In the genomic region with DNA sequence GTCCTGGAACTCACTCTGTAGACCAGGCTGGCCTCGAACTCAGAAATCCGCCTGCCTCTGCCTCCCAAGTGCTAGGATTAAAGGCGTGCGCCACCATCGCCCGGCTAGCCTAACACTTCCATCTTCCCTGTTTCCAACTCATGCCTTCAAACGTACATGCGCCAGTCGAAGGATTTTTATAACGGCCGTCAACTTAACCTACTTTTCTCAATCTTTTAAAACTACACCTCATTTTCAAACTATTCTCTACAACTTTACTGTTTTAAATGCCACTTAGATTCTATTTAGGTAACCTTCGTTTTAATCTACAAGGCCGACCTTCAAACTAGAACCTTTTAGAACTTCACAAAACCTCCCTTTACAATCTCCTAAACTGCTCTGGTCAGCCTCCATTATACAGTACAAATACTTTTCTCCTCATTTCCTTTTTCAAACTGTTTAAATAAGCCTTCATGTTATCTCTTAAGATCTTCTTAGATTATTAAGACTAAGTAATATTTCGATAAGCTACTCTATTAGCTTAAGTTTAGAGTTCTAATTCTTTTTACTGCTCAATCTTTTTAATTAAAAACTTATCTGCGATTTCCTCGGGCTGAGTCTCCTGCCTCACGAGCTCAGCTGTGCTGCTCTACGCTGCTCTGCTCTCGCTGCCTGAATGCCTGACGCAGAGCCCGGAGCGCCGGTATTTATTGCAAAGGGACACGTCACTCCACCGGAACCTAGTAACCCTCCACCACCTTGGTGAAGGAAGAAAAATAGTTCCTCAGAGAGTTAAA, we compare ENCODE assay signal across 8 mouse cellular contexts. TPM values are rescaled to one million over a fixed set of nuclear protein-coding genes. Genes with fewer than 3 reads are reported as not detected.
A peak's percentile ranks its signal among the peaks of the same experiment; 100 is the strongest.
DNase-seq lines count a peak whose midpoint lies in the region; ATAC-seq lines count a peak whose summit lies in the region.

No protein-coding gene starts in this region.

- under 1% methylated on average over 25 of the region's 25 CpGs for WGBS in intestine, embryonic 14.5 days

- H3K4me1 ChIP-seq in intestine, embryonic 14.5 days (replicated peaks; ENCODE audit: control insufficient read depth, insufficient read depth, low read length): peaks cover 34% of the 10 kb centered on the region

- ATAC-seq in intestine, embryonic 14.5 days (replicated peaks; ENCODE audit: low FRiP score, low TSS enrichment, low read depth): peak; percentile 75
- peak; percentile 56 for ATAC-seq in megakaryocyte progenitor cell, adult 5-6 weeks (replicated peaks; ENCODE audit: poor library complexity)

- intact Hi-C loops in gastrocnemius, postnatal 14 days (cut with DNase I; ENCODE audit: low total_unique reads): no loop called here
- intact Hi-C loops in left cerebral cortex, postnatal 10 days (cut with DNase I): loop anchor here (1.0 kb wide), 1 partner anchor 43 kb away; no protein-coding TSS in a partner anchor

- peak overlapping the region; percentile 98 for H3K27ac ChIP-seq in intestine, embryonic 14.5 days (ENCODE audit: low read depth)

- no peaks in the 10 kb centered on the region for H3K9me3 ChIP-seq in intestine, embryonic 14.5 days (ENCODE audit: control insufficient read depth, low read length)

- H3K9ac ChIP-seq in intestine, embryonic 14.5 days (ENCODE audit: low read length): peak overlapping the region; percentile 96

- H3K4me3 ChIP-seq in intestine, embryonic 14.5 days (ENCODE audit: low read depth, low read length): peak overlapping the region; percentile 90

- H3K4me2 ChIP-seq in intestine, embryonic 14.5 days (ENCODE audit: low read length): peak overlapping the region; percentile 99

- H3K27me3 ChIP-seq in intestine, embryonic 14.5 days (replicated peaks; ENCODE audit: control insufficient read depth, insufficient read depth, low read length): no peaks in the 10 kb centered on the region

- peaks cover 21% of the 10 kb centered on the region for H3K36me3 ChIP-seq in intestine, embryonic 14.5 days (ENCODE audit: control insufficient read depth, insufficient read depth, low read length)

- DNase-seq in adrenal gland, adult 18-20 months (ENCODE audit: low spot score in 2 of 2): peak; percentile 99
- DNase-seq in embryo, embryonic 10.5 days (ENCODE audit: low spot score): peak; percentile 98
- peak; percentile 93 for DNase-seq in gastrocnemius, postnatal 14 days
- DNase-seq in intestine, embryonic 14.5 days (ENCODE audit: low spot score): peak; percentile 100
- peak; percentile 95 to 97 for DNase-seq in left cerebral cortex, postnatal 10 days (ENCODE audit: extremely low spot score in 1 of 2, low spot score in 2 of 2)
- peak; percentile 97 for DNase-seq in right cerebral cortex, postnatal 10 days (ENCODE audit: low spot score in 2 of 2)
- peak; percentile 96 for DNase-seq in urinary bladder, postnatal 14 days (ENCODE audit: low spot score)

RNA-seq across cellular contexts. Expression of gene Scyl1, which starts 31.0 kb away (rescaled TPM):
- total RNA-seq in adrenal gland, adult 18-20 months (2021): 100 to 1,000 TPM in 1 of 2 experiments, 10 to 100 TPM in 1; 92.3 to 105 TPM
- total RNA-seq in gastrocnemius, postnatal 14 days (2021): 10 to 100 TPM; 56.8 to 64.9 TPM
- 68.8 and 69.2 TPM in 2 replicates for polyA plus RNA-seq in intestine, embryonic 14.5 days (2014; fragmentation: Nextera tagmentation; extraction: Ambion mirVana)
- 10 to 100 TPM; 79.4 to 82.8 TPM for total RNA-seq in left cerebral cortex, postnatal 10 days (2021)
- total RNA-seq in megakaryocyte progenitor cell, adult 5-6 weeks (2015): 15.7 and 19.9 TPM in 2 replicates
- 23.9 and 28.2 TPM in 2 replicates for total RNA-seq in megakaryocyte progenitor cell, adult 5-6 weeks (2017)

Comparison
In these comparisons a context has a peak if more than half of its experiments do, and no peak if none do; other contexts are left out.
1. Peak in every context shown above with its lines: DNase-seq, ATAC-seq, H3K4me3 ChIP-seq and H3K27ac ChIP-seq.